Mouse (Mus musculus): ENCODE results near the gene Efnb2.

The Efnb2 gene

GRCm38 (mm10) chr8:8568215-8568773, 92.7 kb downstream of the Efnb2 start:
- no peak for DNase-seq

Measured in right cerebral cortex, postnatal 25 days (tissue).